Mouse (Mus musculus): ENCODE measurements at regions not wholly inside any gene's neighbourhood (a gene's known extent, or its start where the extent isn't known, plus 50 kb on each side); places are given as distances from the start of the nearest gene placed in this dataset.

DNA sequence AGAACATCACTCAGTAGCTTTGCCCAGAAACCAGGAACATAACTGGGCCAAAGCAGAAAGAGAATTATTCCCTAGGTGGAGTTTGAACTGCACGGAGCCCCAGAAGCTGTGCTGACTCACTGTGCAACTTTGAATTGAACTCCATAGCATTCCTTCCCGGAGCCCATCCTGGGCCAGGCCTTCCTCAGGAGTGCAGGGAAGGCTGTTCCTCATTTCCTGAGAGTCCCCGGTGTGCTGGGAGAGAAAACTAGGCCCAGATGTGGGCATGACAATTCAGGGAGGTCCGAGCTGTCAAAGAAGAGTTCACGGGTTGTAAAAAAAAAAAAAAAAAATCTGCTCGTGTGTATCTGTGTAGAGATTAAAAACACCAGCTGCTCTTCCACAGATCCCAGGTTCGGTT, 50.8 kb upstream of the Lrpap1 start:
- TF ChIP-seq POLR2A (IDR thresholded peaks at IDR 0.05; ENCODE audit: insufficient read length, low read depth) (no peak), TCF12 (IDR thresholded peaks at IDR 0.05; ENCODE audit: insufficient read depth, poor library complexity, severe bottlenecking) (no peak)
